Comparison of ENCODE assay signal across 9 mouse cellular contexts in the genomic region with DNA sequence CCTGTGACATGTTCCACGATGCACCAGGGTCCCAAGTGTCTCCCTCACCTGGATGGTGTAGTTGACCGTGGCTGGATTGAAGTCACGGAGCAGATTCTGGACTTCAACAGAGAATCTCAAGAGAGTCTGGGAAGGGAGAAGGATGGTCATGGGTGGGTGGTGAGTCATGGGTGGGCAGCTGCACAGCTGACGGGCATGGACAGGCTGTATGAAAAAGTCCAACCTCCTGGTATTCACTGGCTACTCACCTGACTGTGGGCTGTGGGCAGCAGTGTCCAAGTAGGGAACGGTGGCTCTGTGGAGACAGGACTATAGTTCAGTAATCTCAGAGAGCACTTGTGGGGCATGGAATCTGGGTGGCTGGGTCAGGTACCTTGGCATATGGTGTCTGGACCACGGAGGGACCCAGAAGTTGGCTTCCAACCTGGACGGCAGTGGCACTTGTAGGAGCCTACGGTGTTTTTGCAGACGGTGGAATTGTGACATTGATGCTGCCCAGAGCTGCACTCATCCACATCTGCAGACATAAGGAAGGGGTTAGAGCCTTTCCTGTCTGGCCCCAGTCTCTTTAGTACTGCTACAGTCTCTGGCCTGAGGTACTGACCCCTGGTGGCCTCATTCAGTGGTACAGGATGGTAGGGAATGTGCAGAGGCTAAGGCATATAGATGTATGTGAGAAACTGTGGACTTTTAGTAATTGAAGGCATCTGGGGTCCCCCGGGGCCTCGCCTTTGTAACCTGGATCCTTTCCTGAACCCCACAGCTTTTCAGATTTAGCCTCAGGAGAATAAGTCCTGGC. TPM values are rescaled to one million over a fixed set of nuclear protein-coding genes. Genes with fewer than 3 reads are reported as not detected.
DNase-seq lines count a peak whose midpoint lies in the region; ATAC-seq and TF ChIP-seq lines count a peak whose summit lies in the region.
"Had no signal": no experiment of that assay in that cellular context is flagged by ENCODE, and none has a peak within 500 bp of the region (broad histone marks: within the 10 kb centered on the region; RNA-seq: fewer than 3 reads in every experiment).

No protein-coding gene starts in this region.

- H3K4me2 ChIP-seq in forebrain, embryonic 11.5 days (ENCODE audit: low read depth, low read length, severe bottlenecking), result no peak overlapping the region
- H3K4me2 ChIP-seq in forebrain, embryonic 15.5 days (replicated peaks), result no peak overlapping the region
- H3K4me2 ChIP-seq in midbrain, postnatal 0 days (ENCODE audit: low read depth, low read length, poor library complexity, severe bottlenecking), result no peak overlapping the region
- H3K4me2 ChIP-seq in midbrain, embryonic 15.5 days, result no peak overlapping the region
- H3K4me2 ChIP-seq in neural tube, embryonic 12.5 days (replicated peaks), result no peak overlapping the region
- no peak overlapping the region for H3K4me2 ChIP-seq in hindbrain, embryonic 12.5 days (replicated peaks)
- H3K4me2 ChIP-seq: midbrain, embryonic 12.5 days had no signal

- peak; percentile 66 for TF ChIP-seq CTCF in midbrain, postnatal 0 days (IDR thresholded peaks at IDR 0.05)

- 78% methylated on average over 11 of the region's 11 CpGs for WGBS in forebrain, embryonic 11.5 days
- 77% methylated on average over 11 of the region's 11 CpGs for WGBS in forebrain, embryonic 15.5 days
- WGBS in midbrain, postnatal 0 days, result 83% methylated on average over 11 of the region's 11 CpGs
- WGBS in midbrain, embryonic 15.5 days, result 84% methylated on average over 11 of the region's 11 CpGs
- WGBS in neural tube, embryonic 12.5 days, result 81% methylated on average over 11 of the region's 11 CpGs
- 83% methylated on average over 11 of the region's 11 CpGs for WGBS in hindbrain, embryonic 12.5 days

- H3K9ac ChIP-seq in forebrain, embryonic 11.5 days (ENCODE audit: low read length), result no peak overlapping the region
- H3K9ac ChIP-seq in forebrain, embryonic 15.5 days (replicated peaks), result no peak overlapping the region
- no peak overlapping the region for H3K9ac ChIP-seq in midbrain, postnatal 0 days (replicated peaks; ENCODE audit: low read length, poor library complexity, severe bottlenecking)
- H3K9ac ChIP-seq in midbrain, embryonic 15.5 days, result no peak overlapping the region
- no peak overlapping the region for H3K9ac ChIP-seq in neural tube, embryonic 12.5 days
- no peak overlapping the region for H3K9ac ChIP-seq in hindbrain, embryonic 12.5 days
- H3K9ac ChIP-seq: midbrain, embryonic 12.5 days had no signal

- H3K27me3 ChIP-seq in forebrain, embryonic 11.5 days (ENCODE audit: control insufficient read depth, insufficient read depth, low read length), result no peaks in the 10 kb centered on the region
- no peaks in the 10 kb centered on the region for H3K27me3 ChIP-seq in forebrain, embryonic 15.5 days
- H3K27me3 ChIP-seq in midbrain, postnatal 0 days (ENCODE audit: insufficient read depth, low read length), result no peaks in the 10 kb centered on the region
- no peaks in the 10 kb centered on the region for H3K27me3 ChIP-seq in midbrain, embryonic 15.5 days (replicated peaks)
- H3K27me3 ChIP-seq in neural tube, embryonic 12.5 days (replicated peaks), result peaks cover 5% of the 10 kb centered on the region; the same call in 1 of the 2 replicates
- H3K27me3 ChIP-seq in hindbrain, embryonic 12.5 days, result no peaks in the 10 kb centered on the region

- H3K4me1 ChIP-seq in forebrain, embryonic 11.5 days (replicated peaks; ENCODE audit: control insufficient read depth, insufficient read depth, low read length), result no peaks in the 10 kb centered on the region
- H3K4me1 ChIP-seq in forebrain, embryonic 15.5 days, result no peaks in the 10 kb centered on the region
- no peaks in the 10 kb centered on the region for H3K4me1 ChIP-seq in midbrain, postnatal 0 days (ENCODE audit: insufficient read depth, low read length)
- no peaks in the 10 kb centered on the region for H3K4me1 ChIP-seq in midbrain, embryonic 15.5 days
- H3K4me1 ChIP-seq in neural tube, embryonic 12.5 days, result no peaks in the 10 kb centered on the region
- H3K4me1 ChIP-seq in hindbrain, embryonic 12.5 days, result no peaks in the 10 kb centered on the region

- H3K9me3 ChIP-seq in forebrain, embryonic 11.5 days (ENCODE audit: control insufficient read depth, low read length), result no peaks in the 10 kb centered on the region
- no peaks in the 10 kb centered on the region for H3K9me3 ChIP-seq in forebrain, embryonic 15.5 days
- no peaks in the 10 kb centered on the region for H3K9me3 ChIP-seq in midbrain, postnatal 0 days (ENCODE audit: low read length)
- no peaks in the 10 kb centered on the region for H3K9me3 ChIP-seq in midbrain, embryonic 15.5 days
- no peaks in the 10 kb centered on the region for H3K9me3 ChIP-seq in neural tube, embryonic 12.5 days
- H3K9me3 ChIP-seq in hindbrain, embryonic 12.5 days (replicated peaks), result no peaks in the 10 kb centered on the region
- H3K9me3 ChIP-seq: midbrain, embryonic 12.5 days had no signal

- no peak overlapping the region for H3K4me3 ChIP-seq in forebrain, embryonic 11.5 days (ENCODE audit: low read depth, low read length)
- no peak overlapping the region for H3K4me3 ChIP-seq in forebrain, embryonic 15.5 days
- no peak overlapping the region for H3K4me3 ChIP-seq in midbrain, postnatal 0 days (ENCODE audit: low read depth, low read length)
- no peak overlapping the region for H3K4me3 ChIP-seq in midbrain, embryonic 15.5 days
- H3K4me3 ChIP-seq in neural tube, embryonic 12.5 days, result no peak overlapping the region
- no peak overlapping the region for H3K4me3 ChIP-seq in hindbrain, embryonic 12.5 days
- H3K4me3 ChIP-seq: midbrain, embryonic 12.5 days had no signal

- H3K36me3 ChIP-seq in forebrain, embryonic 11.5 days (ENCODE audit: control insufficient read depth, insufficient read depth, low read length), result peaks cover 4% of the 10 kb centered on the region
- peaks cover 11% of the 10 kb centered on the region for H3K36me3 ChIP-seq in forebrain, embryonic 15.5 days
- H3K36me3 ChIP-seq in midbrain, postnatal 0 days (ENCODE audit: insufficient read depth, low read length), result peaks cover 16% of the 10 kb centered on the region
- peaks cover 14% of the 10 kb centered on the region for H3K36me3 ChIP-seq in midbrain, embryonic 15.5 days (replicated peaks)
- peaks cover 22% of the 10 kb centered on the region for H3K36me3 ChIP-seq in neural tube, embryonic 12.5 days
- H3K36me3 ChIP-seq in hindbrain, embryonic 12.5 days, result peaks cover 16% of the 10 kb centered on the region

- peak; percentile 67 for DNase-seq in forebrain, embryonic 11.5 days (ENCODE audit: low spot score)
- no peak for DNase-seq in midbrain, postnatal 0 days (ENCODE audit: low spot score)
- DNase-seq in frontal cortex, postnatal 10 days (ENCODE audit: low spot score in 2 of 2), result no peak

- 0 out of 2 replicates have a peak, but pooled peaks have one; percentile 49 for ATAC-seq in forebrain, embryonic 11.5 days (replicated peaks; ENCODE audit: low FRiP score)
- ATAC-seq in forebrain, embryonic 15.5 days (replicated peaks), result no peak
- no peak for ATAC-seq in midbrain, postnatal 0 days (ENCODE audit: low FRiP score)
- ATAC-seq in midbrain, embryonic 15.5 days (replicated peaks), result no peak
- peak; percentile 46 for ATAC-seq in granulocyte monocyte progenitor cell, adult 5-6 weeks (replicated peaks; ENCODE audit: poor library complexity, severe bottlenecking)
- 0 out of 2 replicates have a peak, but pooled peaks have one; percentile 8 for ATAC-seq in neural tube, embryonic 12.5 days (ENCODE audit: low FRiP score, low read depth)
- ATAC-seq in hindbrain, embryonic 12.5 days (ENCODE audit: low FRiP score), result no peak

- H3K27ac ChIP-seq in forebrain, embryonic 11.5 days (ENCODE audit: low read depth, low read length), result no peak overlapping the region
- H3K27ac ChIP-seq in forebrain, embryonic 15.5 days (replicated peaks), result no peak overlapping the region
- H3K27ac ChIP-seq in midbrain, postnatal 0 days (ENCODE audit: low read depth, low read length), result no peak overlapping the region
- H3K27ac ChIP-seq in midbrain, embryonic 15.5 days, result no peak overlapping the region
- no peak overlapping the region for H3K27ac ChIP-seq in neural tube, embryonic 12.5 days
- H3K27ac ChIP-seq in hindbrain, embryonic 12.5 days, result no peak overlapping the region
- H3K27ac ChIP-seq: midbrain, embryonic 12.5 days had no signal

RNA-seq across cellular contexts. Expression of gene Adgre5, which starts 11.9 kb away (rescaled TPM):
- 12.2 and 12.6 TPM in 2 replicates for polyA plus RNA-seq in forebrain, embryonic 11.5 days (2014; fragmentation: Nextera tagmentation; extraction: Ambion mirVana)
- 8.7 and 8.8 TPM in 2 replicates for polyA plus RNA-seq in forebrain, embryonic 15.5 days (2015; fragmentation: Nextera tagmentation; extraction: Ambion mirVana)
- 10.4 and 24.3 TPM in 2 replicates for total RNA-seq in midbrain, postnatal 0 days (2014; rRNA removed)
- 7.7 and 8.3 TPM in 2 replicates for polyA plus RNA-seq in midbrain, postnatal 0 days (2015; fragmentation: Nextera tagmentation; extraction: Ambion mirVana)
- polyA plus RNA-seq in midbrain, embryonic 15.5 days (2015; fragmentation: Nextera tagmentation; extraction: Ambion mirVana), result 10.4 and 12.3 TPM in 2 replicates
- 21.4 and 25.7 TPM in 2 replicates for total RNA-seq in granulocyte monocyte progenitor cell, adult 5-6 weeks (2014; fragmentation: Nextera tagmentation)
- total RNA-seq in granulocyte monocyte progenitor cell, adult 5-6 weeks (2017), result 21.7 and 27.2 TPM in 2 replicates
- polyA plus RNA-seq in neural tube, embryonic 12.5 days (2016; fragmentation: Nextera tagmentation; extraction: Ambion mirVana), result 14.2 and 15.7 TPM in 2 replicates
- 18.9 and 19.8 TPM in 2 replicates for polyA plus RNA-seq in hindbrain, embryonic 12.5 days (2016; fragmentation: Nextera tagmentation; extraction: Ambion mirVana)

RNA-seq across cellular contexts. Expression of gene Ddx39, which starts 14.2 kb away (rescaled TPM):
- polyA plus RNA-seq in forebrain, embryonic 11.5 days (2014; fragmentation: Nextera tagmentation; extraction: Ambion mirVana), result 251 and 267 TPM in 2 replicates
- 121 and 124 TPM in 2 replicates for polyA plus RNA-seq in forebrain, embryonic 15.5 days (2015; fragmentation: Nextera tagmentation; extraction: Ambion mirVana)
- 38.1 and 47.3 TPM in 2 replicates for total RNA-seq in midbrain, postnatal 0 days (2014; rRNA removed)
- polyA plus RNA-seq in midbrain, postnatal 0 days (2015; fragmentation: Nextera tagmentation; extraction: Ambion mirVana), result 68.2 and 76.6 TPM in 2 replicates
- 107 and 113 TPM in 2 replicates for polyA plus RNA-seq in midbrain, embryonic 15.5 days (2015; fragmentation: Nextera tagmentation; extraction: Ambion mirVana)
- total RNA-seq in granulocyte monocyte progenitor cell, adult 5-6 weeks (2014; fragmentation: Nextera tagmentation), result 115 and 123 TPM in 2 replicates
- total RNA-seq in granulocyte monocyte progenitor cell, adult 5-6 weeks (2017), result 123 and 124 TPM in 2 replicates
- 141 and 142 TPM in 2 replicates for polyA plus RNA-seq in neural tube, embryonic 12.5 days (2016; fragmentation: Nextera tagmentation; extraction: Ambion mirVana)
- polyA plus RNA-seq in hindbrain, embryonic 12.5 days (2016; fragmentation: Nextera tagmentation; extraction: Ambion mirVana), result 119 and 135 TPM in 2 replicates

RNA-seq across cellular contexts. Expression of gene Pkn1, which starts 30.2 kb away (rescaled TPM):
- 28.3 and 31.6 TPM in 2 replicates for polyA plus RNA-seq in forebrain, embryonic 11.5 days (2014; fragmentation: Nextera tagmentation; extraction: Ambion mirVana)
- 29.8 and 33.1 TPM in 2 replicates for polyA plus RNA-seq in forebrain, embryonic 15.5 days (2015; fragmentation: Nextera tagmentation; extraction: Ambion mirVana)
- total RNA-seq in midbrain, postnatal 0 days (2014; rRNA removed), result 63.9 and 71.2 TPM in 2 replicates
- polyA plus RNA-seq in midbrain, postnatal 0 days (2015; fragmentation: Nextera tagmentation; extraction: Ambion mirVana), result 21.3 and 21.7 TPM in 2 replicates
- polyA plus RNA-seq in midbrain, embryonic 15.5 days (2015; fragmentation: Nextera tagmentation; extraction: Ambion mirVana), result 31.7 and 31.9 TPM in 2 replicates
- 40.0 and 66.0 TPM in 2 replicates for total RNA-seq in granulocyte monocyte progenitor cell, adult 5-6 weeks (2014; fragmentation: Nextera tagmentation)
- total RNA-seq in granulocyte monocyte progenitor cell, adult 5-6 weeks (2017), result 54.5 and 65.6 TPM in 2 replicates
- 30.0 and 32.1 TPM in 2 replicates for polyA plus RNA-seq in neural tube, embryonic 12.5 days (2016; fragmentation: Nextera tagmentation; extraction: Ambion mirVana)
- 34.6 and 38.3 TPM in 2 replicates for polyA plus RNA-seq in hindbrain, embryonic 12.5 days (2016; fragmentation: Nextera tagmentation; extraction: Ambion mirVana)

Comparison
In these comparisons a context has a peak if more than half of its experiments do, and no peak if none do; other contexts are left out.
1. ATAC-seq: peak in forebrain, embryonic 11.5 days (single experiment), granulocyte monocyte progenitor cell, adult 5-6 weeks (single experiment) and neural tube, embryonic 12.5 days (single experiment); none in forebrain, embryonic 15.5 days (single experiment), midbrain, postnatal 0 days (single experiment), midbrain, embryonic 15.5 days (single experiment) and hindbrain, embryonic 12.5 days (single experiment).